Mouse (Mus musculus) forelimb bud, embryonic 11.5 days (tissue): Measurements from ENCODE around the gene Mob2.

Source experiments
- DNase-seq: peaks from one replicate; pipeline ENCODE4 v3.0.0-alpha.2; 2012; ENCODE audit warnings: low read depth, low spot score

Mob2 gene

DNA sequence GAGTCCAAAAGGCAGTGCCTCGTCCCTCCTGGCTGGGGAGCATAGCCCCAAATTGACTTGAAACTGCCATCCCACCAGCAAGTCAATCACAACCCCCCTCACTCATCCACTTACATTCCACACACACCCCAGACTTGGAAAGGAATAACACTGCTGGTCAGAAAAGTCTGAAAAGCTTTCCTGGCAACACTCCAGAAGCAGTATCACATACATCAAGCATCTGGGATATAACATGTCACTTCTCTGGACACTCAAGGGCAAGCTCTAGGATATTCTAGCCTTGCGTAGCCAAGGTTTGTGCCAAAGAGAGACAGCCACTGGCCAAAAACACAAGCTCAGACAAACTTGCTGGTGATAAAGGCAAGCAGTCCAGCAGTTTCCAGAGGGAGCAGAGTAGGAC is 35.7 kb downstream of the Mob2 start:
- DNase-seq: no peak

DNA sequence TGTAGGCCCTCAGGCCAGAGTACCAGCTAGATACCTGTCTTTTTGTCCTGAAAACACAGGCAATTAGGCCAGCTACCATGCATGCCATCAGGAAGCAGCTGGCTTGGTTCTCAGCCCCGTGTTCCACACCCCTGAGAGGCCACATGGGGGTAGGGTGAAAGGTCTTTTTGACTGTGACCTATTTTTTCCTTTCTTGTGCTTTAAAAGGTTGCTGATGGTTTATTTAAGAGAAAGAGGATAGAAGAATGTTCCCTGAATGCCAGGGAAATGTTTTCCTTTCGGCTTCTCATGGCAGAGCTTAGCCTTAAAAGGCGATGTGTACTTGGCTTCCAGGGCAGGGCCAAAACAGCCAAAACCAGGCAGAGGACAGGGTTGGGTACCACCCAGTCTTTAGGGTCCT is 40.0 kb downstream of the Mob2 start:
- no peak for DNase-seq

- DNase-seq: no peak
Observed at GRCm38 (mm10) chr7:142019699-142020098, 41.2 kb downstream of the Mob2 start.

GRCm38 (mm10) chr7:142016562-142016961 is 44.3 kb downstream of the Mob2 start:
- DNase-seq: peak; percentile 17

DNA sequence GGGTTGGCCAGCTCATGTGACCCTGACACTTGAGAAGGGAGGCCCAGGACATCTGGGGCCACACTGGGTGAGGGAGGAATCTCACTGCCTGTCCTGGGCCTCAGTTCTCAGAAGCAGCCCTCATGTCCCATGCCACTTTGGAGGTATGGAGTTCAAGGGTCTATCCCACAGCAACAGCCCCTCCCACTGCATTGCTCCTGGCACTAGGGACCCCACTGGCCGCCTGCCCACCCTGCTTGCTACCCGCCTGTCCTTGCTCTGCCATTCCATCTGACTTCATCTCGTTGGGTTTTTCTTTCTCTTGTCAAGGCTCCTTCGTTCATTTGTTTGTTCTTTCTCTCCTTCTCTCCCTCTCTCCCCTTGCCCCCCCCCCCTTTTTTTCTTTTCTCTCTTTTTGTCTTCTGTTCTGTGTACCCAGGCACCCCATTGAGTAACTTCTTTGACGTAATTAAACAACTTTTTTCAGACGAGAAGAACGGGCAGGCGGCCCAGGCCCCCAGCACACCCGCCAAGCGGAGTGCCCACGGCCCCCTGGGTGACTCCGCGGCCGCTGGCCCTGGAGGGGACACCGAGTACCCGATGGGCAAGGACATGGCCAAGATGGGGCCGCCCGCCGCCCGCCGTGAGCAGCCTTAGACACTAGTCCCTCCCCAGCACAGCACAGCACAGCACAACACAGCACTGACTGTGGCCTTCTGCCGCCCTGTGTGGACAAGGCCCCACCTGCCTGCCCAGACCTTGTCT is 59.1 kb downstream of the Mob2 start:
- no peak for DNase-seq

DNA sequence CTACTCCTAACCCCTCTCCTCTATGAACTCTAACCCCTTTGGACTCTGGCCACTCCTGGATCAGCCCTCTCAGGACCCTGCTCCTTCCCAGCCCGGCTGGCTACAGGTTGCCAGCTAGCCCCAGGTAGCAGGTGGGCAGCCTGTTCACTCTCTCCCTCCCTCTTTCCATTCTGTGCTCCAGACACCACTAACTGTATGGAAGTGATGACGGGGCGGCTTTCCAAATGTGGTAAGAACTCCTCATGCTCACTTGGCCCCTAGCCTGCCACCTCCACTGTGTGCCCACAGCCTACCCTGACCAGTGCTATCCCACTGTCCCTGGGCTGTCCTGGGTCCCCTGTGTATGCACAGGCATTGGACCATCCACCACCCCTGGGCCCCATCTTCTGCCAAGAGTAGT is 60.2 kb downstream of the Mob2 start:
- no peak for DNase-seq

DNA sequence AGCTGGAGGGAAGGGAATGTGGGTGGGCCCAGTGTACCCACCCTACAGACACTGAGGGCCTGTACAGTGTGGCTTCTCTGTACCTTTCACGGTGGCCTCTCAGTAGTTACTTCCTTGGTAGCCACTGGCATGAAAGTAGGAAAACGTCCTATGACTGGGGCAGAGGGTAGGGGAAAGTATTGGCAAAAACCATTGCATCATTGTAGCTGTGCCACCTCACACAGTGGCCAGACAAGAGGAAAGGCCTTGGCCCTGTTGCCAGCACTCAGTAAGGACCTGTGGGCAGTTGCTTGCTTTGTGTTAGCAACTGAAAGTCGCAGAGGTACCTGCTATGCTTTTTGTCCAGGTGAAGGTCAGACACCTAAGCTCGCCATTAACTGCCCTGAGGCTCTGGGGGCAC is 66.7 kb downstream of the Mob2 start:
- DNase-seq: no peak

DNA sequence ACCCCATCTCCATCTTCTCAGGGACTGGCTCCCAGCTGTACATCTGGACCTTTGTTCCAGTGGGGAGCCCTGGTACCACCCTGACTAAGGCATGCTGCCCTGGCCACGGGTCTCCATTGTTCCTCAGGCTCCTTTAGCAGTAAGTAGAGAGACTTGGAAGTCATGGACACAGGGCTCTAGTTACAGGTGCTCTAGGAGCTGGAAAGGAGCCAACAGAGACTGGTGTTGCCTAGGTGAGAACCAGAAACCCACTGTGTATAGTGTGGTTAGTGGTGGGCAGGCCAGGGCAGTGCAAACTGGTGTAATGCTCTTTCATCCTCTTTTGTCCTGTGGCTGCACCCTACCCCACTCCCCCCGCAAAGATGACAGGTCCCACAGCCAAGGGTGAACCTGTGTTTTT is 69.7 kb downstream of the Mob2 start:
- DNase-seq: no peak

DNA sequence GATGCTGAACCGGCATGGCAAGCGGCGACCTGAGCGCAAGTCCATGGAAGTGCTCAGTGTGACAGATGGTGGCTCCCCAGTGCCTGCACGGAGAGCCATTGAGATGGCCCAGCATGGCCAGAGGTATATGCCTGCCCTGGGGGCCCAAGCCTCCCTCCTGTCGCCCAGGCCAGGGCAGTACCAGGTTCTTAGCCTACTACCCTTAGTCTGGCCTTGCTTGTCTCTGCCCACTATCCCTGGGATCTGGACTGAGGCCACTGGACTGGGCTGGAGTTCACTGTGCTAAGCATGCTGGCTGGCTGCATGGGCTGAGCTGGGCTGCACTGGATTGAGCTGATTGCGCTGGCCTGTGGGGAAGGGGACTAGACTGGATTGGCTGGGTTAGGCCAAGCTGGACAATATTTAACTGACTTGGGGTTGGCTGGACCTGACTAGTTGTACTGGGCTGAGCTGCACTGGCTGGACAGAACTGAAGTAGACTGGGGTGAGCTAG is 72.5 kb downstream of the Mob2 start:
- no peak for DNase-seq

DNA sequence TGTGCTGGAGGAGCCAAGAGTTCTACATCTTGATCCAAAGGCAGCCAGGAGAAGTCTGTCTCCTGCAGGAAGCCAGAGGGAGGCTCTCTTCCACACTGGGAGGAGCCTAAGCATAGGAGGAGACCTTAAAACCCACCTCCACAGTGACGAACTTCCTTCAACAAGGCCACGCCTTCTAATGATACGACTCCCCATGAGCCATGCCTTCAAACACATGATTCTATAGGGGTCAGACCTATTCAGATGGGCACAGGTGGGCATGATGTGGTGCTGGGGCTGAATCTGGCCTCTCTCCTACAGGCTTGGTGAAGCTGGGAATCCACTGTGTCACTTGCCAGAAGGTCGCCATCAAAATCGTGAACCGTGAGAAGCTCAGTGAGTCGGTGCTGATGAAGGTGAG is 79.6 kb downstream of the Mob2 start:
- DNase-seq: no peak

- no peak for DNase-seq
Observed at GRCm38 (mm10) chr7:141979247-141979646, 81.6 kb downstream of the Mob2 start.

- DNase-seq: no peak
Observed at GRCm38 (mm10) chr7:141978003-141978402, 82.9 kb downstream of the Mob2 start.

DNA sequence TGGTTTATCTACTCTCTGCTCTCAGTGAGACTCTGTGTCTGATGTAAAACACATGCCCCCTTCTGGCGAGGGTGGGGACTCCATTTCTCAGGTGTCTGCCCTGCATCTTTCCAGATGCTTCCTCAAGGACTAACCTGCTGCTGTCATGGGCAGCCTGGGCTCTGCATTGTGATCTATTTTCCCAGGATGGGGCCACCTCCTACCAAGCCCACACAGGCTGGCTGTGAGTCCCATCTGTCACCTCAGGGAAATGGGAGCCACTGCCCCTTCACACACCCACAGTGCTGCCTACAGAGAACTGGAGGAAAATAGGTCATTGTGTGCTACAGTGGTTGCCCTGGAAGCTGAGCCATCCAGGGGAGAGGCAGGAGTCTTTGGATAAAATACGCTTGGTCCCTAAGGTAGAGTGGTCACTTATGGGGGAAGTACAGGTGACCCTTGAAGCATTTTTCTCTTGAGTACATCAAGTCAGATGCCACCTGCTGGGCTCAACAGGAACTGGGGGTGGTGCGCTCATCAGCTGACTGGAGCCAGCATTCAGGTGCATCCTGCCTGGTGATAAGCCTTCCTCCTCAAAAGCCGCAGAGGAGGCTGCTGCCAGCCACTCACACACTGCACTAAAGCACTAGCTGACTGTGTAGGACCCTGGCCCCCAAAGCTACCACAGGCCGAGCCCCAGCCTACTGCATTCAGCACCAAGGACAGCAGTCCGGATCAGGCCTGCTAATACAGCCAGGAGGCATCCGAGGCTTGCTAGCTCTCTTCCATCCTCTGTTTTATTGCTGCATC is 87.8 kb downstream of the Mob2 start:
- DNase-seq: peak; percentile 68

DNA sequence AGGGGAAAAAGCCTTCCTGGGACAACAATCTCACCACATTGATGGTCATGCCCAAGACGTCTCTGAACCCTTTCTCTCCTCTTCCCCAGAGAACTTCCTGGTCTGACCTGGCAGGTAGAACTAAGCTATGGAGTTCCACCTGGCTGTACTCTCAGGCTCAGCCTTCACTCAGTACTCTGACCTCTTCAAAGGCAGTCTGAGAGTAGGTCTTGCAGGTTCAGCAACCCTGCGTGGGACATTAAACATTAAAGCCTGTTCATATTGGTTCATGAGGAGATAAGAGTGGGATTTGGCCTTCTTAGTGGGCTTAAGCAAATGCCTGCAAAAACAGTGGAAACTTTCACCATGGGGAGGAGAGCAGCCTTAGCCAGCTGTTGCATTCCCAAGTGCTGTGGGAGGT is 94.6 kb downstream of the Mob2 start:
- no peak for DNase-seq

DNA sequence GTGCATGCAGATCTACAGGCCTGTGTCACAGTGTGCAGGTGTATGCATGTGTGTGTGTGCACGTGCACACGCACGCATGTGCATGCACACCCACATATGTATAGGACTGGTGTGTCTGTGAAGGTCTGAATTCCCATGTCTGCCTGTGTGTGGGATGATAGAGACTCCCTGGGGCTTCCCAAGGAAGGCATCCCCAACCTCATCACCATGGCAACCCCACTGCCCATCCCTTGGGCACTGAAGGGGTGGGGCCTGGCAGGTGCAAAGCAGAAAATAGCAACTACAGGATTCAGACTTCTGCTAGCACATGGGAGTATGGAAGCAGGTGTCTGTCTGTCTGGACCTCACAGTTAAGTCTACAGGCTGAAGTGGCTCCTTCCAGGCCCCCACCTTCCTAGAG is 98.3 kb downstream of the Mob2 start:
- DNase-seq: no peak

DNA sequence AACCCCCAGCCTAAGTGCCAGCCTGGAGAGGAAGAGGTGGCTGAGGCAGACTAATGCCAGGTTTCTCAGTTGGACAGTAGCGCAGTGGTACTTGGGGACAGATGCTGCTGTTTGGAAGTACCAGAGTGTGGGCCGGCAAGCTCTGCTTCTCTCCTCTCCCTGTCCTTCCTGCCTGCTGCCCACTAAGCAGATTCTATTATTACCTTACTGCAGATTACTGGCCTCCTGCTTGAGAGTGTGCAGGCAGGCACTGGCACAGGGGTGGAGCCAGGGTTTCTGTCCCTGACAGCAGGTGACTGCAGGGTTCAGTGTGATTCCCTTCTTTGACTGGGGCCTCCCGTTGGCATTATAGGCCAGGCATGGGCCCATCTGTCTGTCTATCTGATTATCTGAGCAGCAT is 99.4 kb downstream of the Mob2 start:
- DNase-seq: no peak

GRCm38 (mm10) chr7:141960926-141961325 is 99.9 kb downstream of the Mob2 start:
- DNase-seq: no peak

DNA sequence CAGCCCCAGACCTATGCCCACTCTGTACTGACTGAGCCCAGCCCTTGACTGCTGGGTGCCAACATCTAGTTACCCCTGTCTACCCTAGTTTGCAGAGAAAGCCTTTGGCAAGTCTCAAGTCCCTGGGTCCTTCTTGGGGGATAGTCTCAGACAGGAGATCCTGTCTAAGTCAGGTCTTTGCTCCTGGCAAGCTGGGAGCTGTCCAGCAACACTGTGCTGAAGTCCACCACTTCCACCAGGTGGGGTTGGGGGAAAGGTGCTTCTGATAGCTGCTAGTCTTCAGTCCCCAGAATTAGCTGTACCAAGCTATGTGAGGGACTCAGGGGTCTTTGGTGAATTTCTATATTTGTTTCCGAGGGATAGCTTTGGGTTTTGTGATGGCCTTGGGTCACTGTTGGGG is 101.7 kb downstream of the Mob2 start:
- DNase-seq: peak; percentile 57
